Mouse (Mus musculus): Measurements from ENCODE around the gene Cbln1. TPM values are rescaled to one million over a fixed set of nuclear protein-coding genes. Genes with fewer than 3 reads are reported as not detected.

Cbln1 gene
- polyA plus RNA-seq, 1 experiment from 2014 or later = 7.0 TPM

Other genes with a start within 250 kb of the Cbln1 start
- not detected in 2 replicates for gene 4933402J07Rik, start 91.2 kb upstream of the Cbln1 start, polyA plus RNA-seq (2015; fragmentation: Nextera tagmentation; extraction: Ambion mirVana)